Mouse (Mus musculus) urinary bladder, postnatal 14 days (tissue): ENCODE data around the gene Vwa5b1.
A peak's percentile ranks its signal among the peaks of the same experiment; 100 is the strongest.

ENCODE experiments used
- DNase-seq: peaks from one replicate; pipeline ENCODE4 v3.0.0; 2021; ENCODE audit warnings: low spot score

Gene Vwa5b1

GRCm38 (mm10) chr4:138635428-138636145 lies at the start of gene Vwa5b1:
Gene Vwa5b1, minus strand, starts transcription at chr4:138635884.
- no peak for DNase-seq

GRCm38 (mm10) chr4:138682760-138683159 lies 47.1 kb upstream of the Vwa5b1 start:
- DNase-seq = no peak

- no peak for DNase-seq
These were observed 44.4 kb upstream of the Vwa5b1 start for GRCm38 (mm10) chr4:138680124-138680523.

GRCm38 (mm10) chr4:138677579-138677978 lies 41.9 kb upstream of the Vwa5b1 start:
- DNase-seq = no peak

- peak; percentile 20 for DNase-seq
These were observed 40.8 kb upstream of the Vwa5b1 start for GRCm38 (mm10) chr4:138676480-138676879.

GRCm38 (mm10) chr4:138672160-138672559 lies 36.5 kb upstream of the Vwa5b1 start:
- DNase-seq = no peak

- no peak for DNase-seq
These were observed 34.6 kb upstream of the Vwa5b1 start for GRCm38 (mm10) chr4:138670093-138670889.

- DNase-seq = no peak
These were observed 30.8 kb upstream of the Vwa5b1 start for GRCm38 (mm10) chr4:138666521-138666920.

GRCm38 (mm10) chr4:138659936-138660602 lies 24.4 kb upstream of the Vwa5b1 start:
- no peak for DNase-seq

- DNase-seq = no peak
These were observed 17.4 kb upstream of the Vwa5b1 start for GRCm38 (mm10) chr4:138653056-138653455.

GRCm38 (mm10) chr4:138651881-138652280 lies 16.2 kb upstream of the Vwa5b1 start:
- no peak for DNase-seq

GRCm38 (mm10) chr4:138648096-138648635 lies 12.5 kb upstream of the Vwa5b1 start:
- DNase-seq = no peak

GRCm38 (mm10) chr4:138642272-138642671 lies 6.6 kb upstream of the Vwa5b1 start:
- no peak for DNase-seq

- DNase-seq = no peak
These were observed 445 bp upstream of the Vwa5b1 start for GRCm38 (mm10) chr4:138636146-138636511.

GRCm38 (mm10) chr4:138628256-138628655 lies 7.4 kb downstream of the Vwa5b1 start:
- no peak for DNase-seq

- DNase-seq = no peak
These were observed 21.2 kb downstream of the Vwa5b1 start for GRCm38 (mm10) chr4:138614454-138614853.

GRCm38 (mm10) chr4:138601926-138602325 lies 33.8 kb downstream of the Vwa5b1 start:
- DNase-seq = no peak

GRCm38 (mm10) chr4:138597904-138598347 lies 37.8 kb downstream of the Vwa5b1 start:
- peak; percentile 33 for DNase-seq

GRCm38 (mm10) chr4:138596391-138597130 lies 39.1 kb downstream of the Vwa5b1 start:
- DNase-seq = no peak

- DNase-seq = no peak
These were observed 50.7 kb downstream of the Vwa5b1 start for GRCm38 (mm10) chr4:138584946-138585345.

GRCm38 (mm10) chr4:138582446-138582845 lies 53.2 kb downstream of the Vwa5b1 start:
- DNase-seq = no peak

- no peak for DNase-seq
These were observed 57.3 kb downstream of the Vwa5b1 start for GRCm38 (mm10) chr4:138578406-138578805.
